Mouse (Mus musculus) heart, embryonic 10.5 days (tissue): ENCODE data around the gene Mrpl58. TPM values are rescaled to one million over a fixed set of nuclear protein-coding genes. Genes with fewer than 3 reads are reported as not detected.
"Not testable (repeated sequence)": the region's sequence is repeated elsewhere in the genome, so short reads cannot be mapped to it uniquely, and the experiment has no call there.

Experiments
- DNase-seq: peaks from one replicate; pipeline ENCODE4 v3.0.0-alpha.2; 2017; ENCODE audit warnings: low spot score
- H3K27ac ChIP-seq: fragments of 300-500 bp; sonication (generic); 2 replicates; pipeline ENCODE4 v1.5.1; 2016; ENCODE audit warnings: mild to moderate bottlenecking
- H3K27me3 ChIP-seq: fragments of 300-500 bp; sonication (generic); 2 replicates; pipeline ENCODE4 v1.6.1; 2016; ENCODE audit warnings: mild to moderate bottlenecking; ENCODE audit not compliant: poor library complexity, insufficient read depth, severe bottlenecking
- H3K36me3 ChIP-seq: fragments of 300-500 bp; sonication (generic); 2 replicates; pipeline ENCODE4 v1.6.1; 2016; ENCODE audit warnings: mild to moderate bottlenecking, moderate library complexity
- H3K4me1 ChIP-seq: fragments of 300-500 bp; sonication (generic); 2 replicates; pipeline ENCODE4 v1.6.1; 2016; ENCODE audit warnings: mild to moderate bottlenecking
- H3K4me3 ChIP-seq: fragments of 300-500 bp; sonication (generic); 2 replicates; pipeline ENCODE4 v1.5.1; 2016; ENCODE audit warnings: mild to moderate bottlenecking, moderate library complexity
- H3K9me3 ChIP-seq: fragments of 300-500 bp; sonication (generic); 2 replicates; pipeline ENCODE4 v1.6.1; 2016; ENCODE audit warnings: mild to moderate bottlenecking, moderate library complexity
- whole genome bisulfite sequencing: fragments of 180-500 bp; shearing (Covaris S2); methylation state at CpG from one replicate; pipeline ENCODE4 v1.1.7; 2016; 5-methylcytosine and 5-hydroxymethylcytosine counted together
- polyA plus RNA-seq: library from polyadenylated mRNA; unstranded; fragments of >200 nt; fragmentation: Nextera tagmentation; extraction: Ambion mirVana; gene quantifications from 2 replicates; pipeline ENCODE4 v1.2.1, GENCODE M21; 2016

Mrpl58 gene
- polyA plus RNA-seq, 1 experiment from 2014 or later, result 202 TPM

DNA sequence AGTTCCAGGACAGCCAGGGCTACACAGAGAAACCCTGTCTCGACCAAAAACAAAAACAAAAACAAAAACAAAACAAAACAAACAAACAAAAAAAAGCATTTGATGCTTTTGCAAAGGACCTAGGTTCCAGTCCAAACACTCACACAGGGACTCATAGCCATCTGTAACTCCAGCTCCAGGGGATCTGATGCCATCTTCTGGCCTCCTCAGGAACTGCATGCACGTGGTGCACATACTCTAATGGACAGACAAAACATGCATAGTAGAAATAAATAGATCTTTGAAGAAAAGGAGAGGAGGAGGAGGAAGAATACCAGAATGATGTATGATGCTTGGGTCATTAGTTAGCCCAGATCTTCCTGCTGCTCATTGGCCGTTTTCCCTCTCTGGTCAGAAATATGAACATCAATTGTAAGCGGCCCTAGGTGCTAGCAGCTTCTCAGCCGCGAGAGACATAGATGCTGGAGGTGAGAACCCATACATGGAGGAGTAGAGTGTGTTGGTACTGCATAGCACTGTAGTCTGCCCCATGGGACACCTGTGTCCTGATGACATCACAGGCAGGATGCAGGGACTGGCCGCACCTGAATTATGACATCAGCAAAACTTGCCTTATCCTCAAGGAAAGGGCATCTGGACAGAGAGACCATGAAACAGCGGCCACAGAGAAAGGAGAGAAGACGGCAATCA, 36.5 kb downstream of the Mrpl58 start, which contains the start of gene Trim80:
TSS of gene Trim80 (plus strand) at position 640 of the 690 bp plus-strand sequence.
- WGBS, result 93% methylated on average over 9 of the region's 9 CpGs
- no peak within 1 kb of the TSS for H3K4me3 ChIP-seq

DNA sequence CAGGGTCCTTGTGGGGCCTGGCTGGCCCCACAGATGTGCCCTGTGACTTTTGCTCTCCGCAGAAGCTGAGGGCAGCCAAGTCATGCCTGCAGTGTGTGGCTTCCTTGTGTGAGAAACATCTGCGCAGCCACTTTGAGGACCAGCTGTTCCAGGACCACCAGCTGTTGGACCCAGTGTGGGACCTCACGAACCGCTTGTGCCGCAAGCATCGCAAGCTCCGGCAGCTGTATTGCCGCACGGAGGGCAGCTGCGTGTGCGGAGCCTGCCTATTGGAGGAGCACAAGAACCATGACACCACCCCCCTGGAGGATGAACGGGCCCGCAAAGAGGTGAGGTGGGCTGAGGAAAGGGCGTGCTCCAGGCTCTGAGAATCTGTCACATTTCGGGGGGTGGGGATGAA, 37.9 kb downstream of the Mrpl58 start:
- no peak overlapping the region for H3K27ac ChIP-seq
- H3K27me3 ChIP-seq, result peaks cover 18% of the 10 kb centered on the region
- H3K36me3 ChIP-seq, result 0 out of 2 replicates have a peak, but pooled peaks cover 6% of the 10 kb centered on the region
- 36% methylated on average over 15 of the region's 15 CpGs for WGBS
- no peak overlapping the region for H3K4me3 ChIP-seq
- no peaks in the 10 kb centered on the region; the same call in 1 of the 2 replicates for H3K9me3 ChIP-seq
- peaks cover 11% of the 10 kb centered on the region for H3K4me1 ChIP-seq
- DNase-seq, result no peak

More for the DNA sequence above, 36.5 kb downstream of the Mrpl58 start, which contains the start of gene Trim80:
- peaks cover 20% of the 10 kb centered on the region for H3K4me1 ChIP-seq
- no peak within 1 kb of the TSS for H3K27ac ChIP-seq
- no peak for DNase-seq
- H3K9me3 ChIP-seq, result no peaks in the 10 kb centered on the region; the same call in 1 of the 2 replicates
- peaks cover 18% of the 10 kb centered on the region for H3K27me3 ChIP-seq
- H3K36me3 ChIP-seq, result 0 out of 2 replicates have a peak, but pooled peaks cover 6% of the 10 kb centered on the region

DNA sequence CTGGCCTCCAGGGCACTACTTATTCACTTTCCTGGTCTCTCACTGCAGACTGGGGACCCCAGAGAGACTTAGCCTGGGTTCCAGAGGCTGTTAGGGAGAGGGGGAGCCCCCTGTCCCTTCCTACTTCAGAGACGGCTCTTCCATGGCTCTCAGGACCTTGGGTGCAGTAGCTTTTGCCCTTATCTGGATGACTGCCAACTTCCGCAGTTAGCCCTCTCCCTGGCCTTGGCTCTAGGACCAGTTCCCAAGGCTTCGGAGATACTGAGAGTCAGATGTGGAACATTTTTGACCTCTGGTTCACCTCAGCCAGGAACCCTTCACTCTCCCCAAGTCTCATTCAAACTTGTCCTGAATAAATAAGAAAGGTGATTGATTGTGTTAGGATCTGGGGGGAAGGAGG, 43.4 kb downstream of the Mrpl58 start:
- DNase-seq, result no peak
- Histone ChIP-seq H3K36me3 (no peaks in the 10 kb centered on the region), H3K27ac (peak overlapping the region; percentile 73), H3K4me3 (peak overlapping the region; percentile 19; the same call in 1 of the 2 replicates), H3K4me1 (peaks cover 35% of the 10 kb centered on the region), H3K9me3 (no peaks in the 10 kb centered on the region), H3K27me3 (peaks cover 18% of the 10 kb centered on the region; the same call in 1 of the 2 replicates)
- WGBS, result 32% methylated on average over 3 of the region's 3 CpGs

DNA sequence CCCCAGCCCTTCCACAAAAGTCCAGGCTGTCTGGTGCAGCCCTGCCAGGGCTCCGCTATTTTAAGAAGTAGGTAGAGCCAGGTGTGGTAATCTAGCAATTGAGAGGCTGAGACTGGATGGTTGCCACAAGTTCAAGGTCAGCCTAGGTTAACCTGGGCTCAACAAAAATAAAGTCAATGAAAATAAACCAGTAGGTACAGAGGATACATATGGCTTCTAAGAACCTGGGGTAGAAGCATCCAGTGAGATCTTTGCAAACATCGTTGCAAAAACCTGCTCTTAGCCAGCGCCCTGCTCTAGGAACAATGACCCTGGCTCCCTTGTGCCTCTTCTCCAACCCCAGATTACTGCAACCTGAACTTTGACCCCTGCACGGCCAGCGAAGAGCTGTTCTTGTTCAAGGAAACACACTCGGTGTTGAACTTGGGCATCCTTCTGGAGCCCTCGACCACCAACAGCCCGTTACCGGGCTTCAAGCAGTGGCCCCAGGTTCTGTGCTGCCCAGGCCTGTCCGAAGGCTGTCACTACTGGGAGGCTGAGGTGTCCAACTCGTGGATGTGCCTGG, 43.9 kb downstream of the Mrpl58 start:
- H3K27me3 ChIP-seq, result peaks cover 13% of the 10 kb centered on the region; the same call in 1 of the 2 replicates
- H3K4me1 ChIP-seq, result peaks cover 35% of the 10 kb centered on the region
- no peak for DNase-seq
- 80% methylated on average over 11 of the region's 11 CpGs for WGBS
- H3K4me3 ChIP-seq, result no peak overlapping the region
- H3K27ac ChIP-seq, result peak overlapping the region; percentile 73
- H3K9me3 ChIP-seq, result no peaks in the 10 kb centered on the region
- no peaks in the 10 kb centered on the region for H3K36me3 ChIP-seq

DNA sequence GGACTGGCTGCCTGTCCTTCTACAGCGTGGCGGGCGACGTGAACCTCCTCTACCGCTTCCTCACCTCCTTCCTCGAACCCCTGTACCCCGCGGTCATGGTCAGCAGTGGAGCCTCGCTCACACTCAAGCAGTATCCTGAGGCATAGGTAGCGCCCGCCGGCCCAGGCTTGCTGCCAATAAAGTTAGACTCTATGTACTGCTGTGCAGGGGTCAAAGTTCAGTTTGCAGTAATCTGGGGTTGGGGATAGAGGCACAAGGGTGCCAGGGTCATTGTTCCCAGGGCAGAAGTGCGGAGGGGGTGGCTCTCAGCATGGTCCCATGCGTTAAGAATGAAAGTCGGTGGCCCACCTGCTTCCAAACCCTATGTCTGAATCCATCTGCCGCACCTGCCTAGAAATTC, 44.5 kb downstream of the Mrpl58 start:
- Histone ChIP-seq H3K4me1 (peaks cover 35% of the 10 kb centered on the region), H3K9me3 (no peaks in the 10 kb centered on the region), H3K36me3 (no peaks in the 10 kb centered on the region), H3K4me3 (no peak overlapping the region), H3K27me3 (0 out of 2 replicates have a peak, but pooled peaks cover 13% of the 10 kb centered on the region), H3K27ac (peak overlapping the region; percentile 39; the same call in 1 of the 2 replicates)
- 83% methylated on average over 16 of the region's 16 CpGs for WGBS
- no peak for DNase-seq

DNA sequence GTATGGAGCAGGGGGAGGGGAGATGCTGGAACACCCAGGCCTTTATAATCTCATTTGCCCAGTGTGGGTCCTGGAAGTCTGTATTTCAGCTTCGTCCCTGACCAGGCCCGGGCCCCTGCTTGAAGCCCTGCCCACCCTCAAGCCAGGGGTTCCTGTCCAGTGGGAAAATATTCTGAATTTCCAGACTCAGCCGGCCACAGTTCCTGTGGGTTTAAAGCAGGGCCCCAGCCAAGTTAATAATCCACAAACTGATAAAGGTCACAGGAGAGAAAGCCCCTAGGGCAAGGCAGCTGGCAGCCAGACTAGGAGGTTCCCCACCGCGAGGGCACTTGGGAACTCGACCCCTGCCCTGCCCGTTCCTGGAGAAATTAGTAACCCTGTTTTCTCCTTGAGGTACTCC, 45.4 kb downstream of the Mrpl58 start:
- Histone ChIP-seq H3K27me3 (0 out of 2 replicates have a peak, but pooled peaks cover 13% of the 10 kb centered on the region), H3K27ac (0 out of 2 replicates have a peak overlapping the region, but pooled peaks have one; percentile 32), H3K4me1 (peaks cover 43% of the 10 kb centered on the region), H3K9me3 (no peaks in the 10 kb centered on the region), H3K4me3 (no peak overlapping the region), H3K36me3 (no peaks in the 10 kb centered on the region)
- no peak for DNase-seq
- whole genome bisulfite sequencing, result 65% methylated on average over 7 of the region's 7 CpGs

DNA sequence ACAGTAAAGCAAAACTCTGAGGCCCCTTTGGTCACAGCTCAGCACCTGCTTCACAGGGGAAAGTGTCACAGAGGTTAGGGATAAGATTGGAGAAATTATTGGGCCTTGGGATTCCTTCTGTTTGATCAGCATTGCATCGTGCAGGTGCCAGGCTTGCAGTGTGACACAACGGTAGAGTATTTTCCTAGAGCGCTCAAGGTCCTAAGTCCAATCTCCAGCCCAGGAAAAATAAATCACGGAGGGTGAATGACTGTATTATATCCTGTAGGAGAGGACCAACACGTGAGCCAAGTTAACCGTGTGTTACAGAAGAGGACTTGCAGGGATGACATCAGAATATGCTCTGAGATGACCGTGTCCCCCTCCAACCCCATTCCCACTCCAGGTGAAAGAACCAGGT, 46.6 kb downstream of the Mrpl58 start:
- Histone ChIP-seq H3K27ac (no peak overlapping the region), H3K36me3 (no peaks in the 10 kb centered on the region), H3K4me1 (peaks cover 43% of the 10 kb centered on the region), H3K9me3 (no peaks in the 10 kb centered on the region), H3K4me3 (no peak overlapping the region), H3K27me3 (0 out of 2 replicates have a peak, but pooled peaks cover 13% of the 10 kb centered on the region)
- 85% methylated on average over 7 of the region's 7 CpGs for WGBS
- DNase-seq, result no peak

DNA sequence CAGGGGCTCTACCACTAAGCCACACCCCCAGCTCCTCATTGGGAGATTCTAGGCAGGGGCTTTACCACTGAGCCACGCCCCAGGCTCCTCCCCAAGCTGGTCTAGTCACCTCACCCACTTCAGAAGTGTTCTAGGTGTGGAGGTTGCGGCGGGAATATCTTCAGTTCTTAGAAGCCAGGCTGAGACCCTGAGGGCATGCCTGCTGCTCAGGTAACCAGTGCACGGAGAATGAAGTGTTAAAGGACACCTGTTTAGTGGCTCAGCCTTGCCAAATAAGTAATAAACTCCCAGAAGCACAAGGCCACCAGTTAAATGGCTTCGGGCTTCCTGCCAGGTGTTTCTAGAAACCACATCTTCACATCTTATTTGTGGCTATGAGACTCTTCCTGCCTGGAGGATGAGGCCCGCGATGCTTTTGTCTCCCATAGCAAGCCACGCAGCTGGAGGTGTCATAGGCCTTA, 48.3 kb downstream of the Mrpl58 start:
- Histone ChIP-seq H3K27ac (no peak overlapping the region), H3K4me1 (peaks cover 38% of the 10 kb centered on the region), H3K27me3 (0 out of 2 replicates have a peak, but pooled peaks cover 13% of the 10 kb centered on the region), H3K36me3 (no peaks in the 10 kb centered on the region), H3K4me3 (no peak overlapping the region), H3K9me3 (no peaks in the 10 kb centered on the region)
- 92% methylated on average over 8 of the region's 8 CpGs for WGBS
- DNase-seq, result no peak

DNA sequence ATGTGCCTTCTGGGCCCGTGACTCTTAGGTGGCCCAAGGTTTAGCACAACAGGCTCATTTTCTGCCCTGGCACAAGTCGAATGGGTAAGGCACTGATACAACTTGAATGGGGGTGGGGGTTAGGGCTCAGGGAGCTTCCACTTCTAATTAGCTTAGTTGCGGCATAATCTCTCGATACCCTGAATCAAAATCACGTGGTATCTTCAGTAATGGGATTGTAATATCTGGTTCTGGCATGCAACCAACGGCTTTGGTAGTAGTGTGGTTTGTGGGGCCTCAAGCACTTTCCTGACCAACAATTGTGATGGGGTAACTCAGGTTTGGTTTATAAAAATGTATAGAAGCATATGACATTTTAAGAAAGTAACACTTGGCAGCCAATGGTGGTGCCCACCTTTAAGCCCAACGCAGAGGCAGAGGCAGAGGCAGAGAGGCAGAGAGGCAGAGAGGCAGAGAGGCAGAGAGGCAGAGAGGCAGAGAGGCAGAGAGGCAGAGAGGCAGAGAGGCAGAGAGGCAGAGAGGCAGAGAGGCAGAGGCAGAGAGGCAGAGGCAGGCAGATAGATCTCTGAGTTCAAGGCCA, 48.8 kb downstream of the Mrpl58 start:
- H3K36me3 ChIP-seq, result no peaks in the 10 kb centered on the region
- 0 out of 2 replicates have a peak, but pooled peaks cover 13% of the 10 kb centered on the region for H3K27me3 ChIP-seq
- no peak overlapping the region for H3K27ac ChIP-seq
- H3K9me3 ChIP-seq, result no peaks in the 10 kb centered on the region
- 85% methylated on average over 7 of the region's 7 CpGs for WGBS
- H3K4me1 ChIP-seq, result peaks cover 38% of the 10 kb centered on the region
- no peak overlapping the region for H3K4me3 ChIP-seq
- DNase-seq, result no peak

DNA sequence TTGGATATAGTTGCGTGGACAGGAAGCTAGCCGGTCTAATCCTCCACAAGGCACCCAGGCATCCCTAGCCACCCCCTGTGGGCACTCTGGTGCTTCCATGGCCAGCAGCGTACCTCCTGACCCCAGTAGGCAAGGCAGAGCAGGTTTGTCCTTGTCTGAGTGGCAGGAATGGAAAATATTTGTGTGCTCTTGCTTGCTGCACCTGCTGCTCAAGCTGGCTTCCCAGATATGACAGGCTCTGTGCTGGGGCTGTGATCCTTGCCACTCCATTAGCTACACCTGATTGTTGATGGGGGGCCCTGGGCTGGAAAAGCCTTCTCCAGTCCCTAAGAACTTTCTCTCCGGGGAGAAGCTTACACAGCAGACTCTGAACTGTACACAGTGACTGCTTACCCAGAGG, 49.8 kb downstream of the Mrpl58 start:
- no peak overlapping the region for H3K4me3 ChIP-seq
- peaks cover 40% of the 10 kb centered on the region for H3K4me1 ChIP-seq
- 65% methylated on average over 4 of the region's 4 CpGs for WGBS
- 0 out of 2 replicates have a peak, but pooled peaks cover 7% of the 10 kb centered on the region for H3K27me3 ChIP-seq
- no peak for DNase-seq
- H3K36me3 ChIP-seq, result no peaks in the 10 kb centered on the region
- H3K9me3 ChIP-seq, result no peaks in the 10 kb centered on the region
- no peak overlapping the region for H3K27ac ChIP-seq

DNA sequence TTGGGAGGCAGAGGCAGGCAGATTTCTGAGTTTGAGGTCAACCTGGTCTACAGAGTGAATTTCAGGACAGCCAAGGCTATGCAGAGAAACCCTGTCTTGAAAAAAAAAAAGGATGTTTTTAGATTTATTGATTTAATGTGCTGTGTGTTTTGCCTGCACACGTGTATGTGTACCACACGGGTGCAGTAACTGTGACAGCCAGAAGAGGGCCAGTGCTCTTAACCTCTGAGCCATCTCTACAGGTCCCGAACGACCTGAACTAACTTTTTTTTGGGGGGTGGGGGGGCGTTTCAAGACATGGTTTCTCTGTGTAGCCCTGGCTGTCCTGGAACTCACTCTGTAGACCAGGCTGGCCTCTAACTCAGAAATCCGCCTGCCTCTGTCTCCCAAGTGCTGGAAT, 51.3 kb downstream of the Mrpl58 start:
- WGBS, result 85% methylated on average over 6 of the region's 6 CpGs
- not testable (repeated sequence) for DNase-seq, H3K27me3 ChIP-seq, H3K9me3 ChIP-seq, H3K36me3 ChIP-seq, H3K27ac ChIP-seq, H3K4me3 ChIP-seq
- peaks cover 32% of the 10 kb centered on the region for H3K4me1 ChIP-seq

DNA sequence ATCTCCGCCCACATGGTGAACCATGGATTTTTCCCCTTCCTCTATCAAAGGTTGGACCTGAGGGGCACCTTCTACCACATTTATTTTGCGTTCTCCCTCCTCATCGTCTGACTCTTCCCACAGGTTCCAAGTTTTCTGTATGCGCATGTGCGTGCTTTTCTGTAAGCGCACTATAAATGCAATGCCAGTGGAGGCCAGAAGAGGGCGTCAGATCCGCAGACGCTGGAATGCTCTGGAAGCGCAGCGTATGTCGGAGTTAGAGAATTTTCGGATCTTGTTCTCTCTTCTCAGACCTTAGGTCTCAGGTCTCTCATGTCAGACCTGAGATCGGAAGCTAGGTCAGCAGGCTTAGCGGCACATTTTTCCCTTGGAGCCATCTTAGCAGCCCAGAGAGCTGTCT, 52.1 kb downstream of the Mrpl58 start:
- no peaks in the 10 kb centered on the region for H3K27me3 ChIP-seq
- H3K4me1 ChIP-seq, result peaks cover 32% of the 10 kb centered on the region
- no peak for DNase-seq
- WGBS, result 84% methylated on average over 15 of the region's 15 CpGs
- H3K36me3 ChIP-seq, result no peaks in the 10 kb centered on the region
- H3K9me3 ChIP-seq, result no peaks in the 10 kb centered on the region
- H3K27ac ChIP-seq, result no peak overlapping the region
- H3K4me3 ChIP-seq, result no peak overlapping the region

DNA sequence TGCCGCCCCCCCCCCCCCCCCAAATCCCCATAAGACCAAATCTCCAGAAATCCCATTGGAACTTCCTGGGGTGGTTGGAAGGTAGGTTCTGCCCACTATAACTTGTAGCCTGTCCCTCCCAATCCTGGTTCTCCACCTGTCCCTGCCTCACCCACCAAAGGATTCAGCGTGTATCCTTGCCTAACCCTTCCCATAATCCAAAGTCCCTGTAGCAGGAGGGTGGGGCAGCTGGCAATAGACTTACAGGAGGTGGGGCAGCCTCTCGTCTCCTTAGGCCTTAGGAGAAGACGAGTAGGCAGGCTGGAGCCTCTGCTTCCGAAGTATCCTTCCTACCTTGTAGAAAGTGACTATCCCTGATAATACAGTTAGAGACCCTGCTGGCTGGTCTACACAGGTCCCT, 52.6 kb downstream of the Mrpl58 start:
- Histone ChIP-seq H3K36me3 (no peaks in the 10 kb centered on the region), H3K4me1 (peaks cover 32% of the 10 kb centered on the region), H3K9me3 (no peaks in the 10 kb centered on the region), H3K27me3 (no peaks in the 10 kb centered on the region), H3K27ac (no peak overlapping the region), H3K4me3 (no peak overlapping the region)
- WGBS, result 92% methylated on average over 5 of the region's 5 CpGs
- DNase-seq, result no peak
